Mouse (Mus musculus) fibroblast of lung, adult 2 months (primary cell): ENCODE data around the gene Il13.

Source experiments
- DNase-seq: peaks from one replicate; pipeline ENCODE4 v3.0.0-alpha.2; 2011; ENCODE audit warnings: low read depth

Gene Il13

GRCm38 (mm10) chr11:53584849-53585248 lies 49.7 kb downstream of the Il13 start:
- DNase-seq, result no peak

GRCm38 (mm10) chr11:53583151-53583550 lies 51.4 kb downstream of the Il13 start:
- no peak for DNase-seq
